Mouse (Mus musculus) limb, embryonic 14.5 days (tissue): Measurements from ENCODE around the gene Opa1. TPM values are rescaled to one million over a fixed set of nuclear protein-coding genes. Genes with fewer than 3 reads are reported as not detected.
A peak's percentile ranks its signal among the peaks of the same experiment; 100 is the strongest.

ENCODE experiments used
- ATAC-seq: fragments of 200-750 bp; cut with Nextera tagmentation; 2 replicates; pipeline ENCODE4 v1.8.0; 2017; ENCODE audit warnings: low read depth, moderate number of reproducible peaks, moderate TSS enrichment; ENCODE audit not compliant: low FRiP score
- DNase-seq: peaks from one replicate; pipeline ENCODE4 v3.0.0-alpha.2; 2015; ENCODE audit warnings: low spot score
- H3K27ac ChIP-seq: fragments of 300-500 bp; sonication (generic); replicated peaks from 2 replicates; pipeline ENCODE4 v1.5.1; 2014; ENCODE audit warnings: low read depth, mild to moderate bottlenecking, low read length, moderate library complexity, mixed read lengths
- H3K27me3 ChIP-seq: fragments of 300-500 bp; sonication (generic); 2 replicates; pipeline ENCODE4 v1.6.1; 2014; ENCODE audit warnings: low read length, mixed read lengths; ENCODE audit not compliant: control insufficient read depth, insufficient read depth
- H3K36me3 ChIP-seq: fragments of 300-500 bp; sonication (generic); 2 replicates; pipeline ENCODE4 v1.6.1; 2014; ENCODE audit warnings: mild to moderate bottlenecking, low read length, moderate library complexity, mixed read lengths; ENCODE audit not compliant: control insufficient read depth, insufficient read depth
- H3K4me1 ChIP-seq: fragments of 300-500 bp; sonication (generic); 2 replicates; pipeline ENCODE4 v1.6.1; 2014; ENCODE audit warnings: antibody characterized with exemption, low read length, mixed read lengths; ENCODE audit not compliant: control insufficient read depth, insufficient read depth
- H3K4me2 ChIP-seq: fragments of 300-500 bp; sonication (generic); replicated peaks from 2 replicates; pipeline ENCODE4 v1.6.1; 2014; ENCODE audit warnings: low read depth, mild to moderate bottlenecking, low read length, moderate library complexity; ENCODE audit not compliant: severe bottlenecking
- H3K4me3 ChIP-seq: fragments of 300-500 bp; sonication (generic); replicated peaks from 2 replicates; pipeline ENCODE4 v1.5.1; 2014; ENCODE audit warnings: low read length
- H3K9ac ChIP-seq: fragments of 300-500 bp; sonication (generic); 2 replicates; pipeline ENCODE4 v1.6.1; 2014; ENCODE audit warnings: mild to moderate bottlenecking, low read depth, low read length, moderate library complexity; ENCODE audit not compliant: severe bottlenecking
- H3K9me3 ChIP-seq: fragments of 300-500 bp; sonication (generic); 2 replicates; pipeline ENCODE4 v1.6.1; 2016; ENCODE audit warnings: low read length; ENCODE audit not compliant: control insufficient read depth
- POLR2A ChIP-seq: fragments of 200-500 bp; IDR thresholded peaks from 2 replicates; pipeline ENCODE4 v1.8.0; 2012; ENCODE audit warnings: inconsistent platforms, mild to moderate bottlenecking, moderate library complexity, borderline replicate concordance; ENCODE audit not compliant: insufficient read depth, insufficient read length; ENCODE audit errors: extremely low read depth
- whole genome bisulfite sequencing: fragments of 180-500 bp; shearing (Covaris S2); extraction: QIAGEN DNeasy Blood & Tissue Kit; methylation state at CpG from one replicate; pipeline ENCODE4 v1.1.7; 2014; 5-methylcytosine and 5-hydroxymethylcytosine counted together
- polyA plus RNA-seq, 2 experiments: library from polyadenylated mRNA; depleted of rRNA in 1 of 2; stranded (reverse) in 1 of 2; unstranded in 1 of 2; fragments of >200 nt; fragmentation: Nextera tagmentation in 1 of 2; extraction: Ambion mirVana in 1 of 2; gene quantifications; 2 replicates each; pipeline versions ENCODE4 v1.2.1 to v1.2.3; 2012 to 2014

Gene Opa1
- polyA plus RNA-seq, 2 experiments, result 24.6 to 33.0 TPM

DNA sequence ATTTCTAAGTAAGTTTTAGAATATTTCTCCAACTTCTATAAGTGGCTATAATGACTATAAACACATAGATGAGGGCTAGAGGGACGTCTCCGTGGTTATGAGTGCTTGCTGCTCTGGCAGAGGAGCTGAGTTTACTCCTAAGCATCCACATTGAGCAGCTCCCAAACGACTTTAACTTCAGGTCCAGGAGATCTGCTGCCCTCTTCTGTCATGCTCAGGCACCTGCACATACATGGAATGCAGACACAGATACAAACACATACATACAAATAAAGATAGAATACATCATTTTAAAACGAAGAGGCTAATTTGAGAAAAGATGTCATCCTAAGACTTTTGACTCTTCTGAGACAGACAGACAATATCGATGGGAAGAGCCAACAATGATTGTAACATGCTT, 3.5 kb upstream of the Opa1 start:
- ATAC-seq (no peak), DNase-seq (peak; percentile 16)
- Histone ChIP-seq H3K9ac (no peak overlapping the region), H3K27ac (no peak overlapping the region), H3K9me3 (no peaks in the 10 kb centered on the region), H3K36me3 (no peaks in the 10 kb centered on the region), H3K4me2 (no peak overlapping the region), H3K4me3 (no peak overlapping the region), H3K27me3 (no peaks in the 10 kb centered on the region), H3K4me1 (no peaks in the 10 kb centered on the region)
- no peak for TF ChIP-seq POLR2A
- 10% methylated on average over 5 of the region's 5 CpGs for WGBS

DNA sequence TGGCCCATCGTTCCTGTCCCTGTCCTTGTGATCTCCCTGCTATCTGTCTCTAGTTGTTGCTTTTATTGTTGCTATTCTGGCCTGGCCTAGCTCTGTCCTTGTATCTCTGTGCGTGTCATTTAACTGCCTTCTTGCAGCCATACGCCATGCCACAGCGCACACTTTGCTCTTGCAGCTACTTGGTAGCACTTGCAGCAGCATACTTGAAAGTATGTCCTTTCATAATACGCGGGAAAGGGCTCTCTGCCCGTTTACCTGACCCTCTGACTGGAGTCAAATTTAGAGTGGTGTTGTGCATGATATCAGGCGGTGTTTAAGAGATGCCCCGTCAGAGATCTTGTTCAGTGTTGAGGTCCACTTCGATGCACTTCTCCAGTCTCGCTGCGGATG, 648 bp downstream of the Opa1 start:
- DNase-seq (no peak), ATAC-seq (no peak)
- no peak overlapping the region for H3K27ac ChIP-seq
- no peaks in the 10 kb centered on the region for H3K27me3 ChIP-seq
- no peaks in the 10 kb centered on the region for H3K9me3 ChIP-seq
- H3K36me3 ChIP-seq, result no peaks in the 10 kb centered on the region
- no peak for TF ChIP-seq POLR2A
- H3K4me3 ChIP-seq, result peak overlapping the region; percentile 93
- H3K4me2 ChIP-seq, result peak overlapping the region; percentile 83
- 7% methylated on average over 12 of the region's 12 CpGs for WGBS
- peak overlapping the region; percentile 92 for H3K9ac ChIP-seq
- no peaks in the 10 kb centered on the region for H3K4me1 ChIP-seq

DNA sequence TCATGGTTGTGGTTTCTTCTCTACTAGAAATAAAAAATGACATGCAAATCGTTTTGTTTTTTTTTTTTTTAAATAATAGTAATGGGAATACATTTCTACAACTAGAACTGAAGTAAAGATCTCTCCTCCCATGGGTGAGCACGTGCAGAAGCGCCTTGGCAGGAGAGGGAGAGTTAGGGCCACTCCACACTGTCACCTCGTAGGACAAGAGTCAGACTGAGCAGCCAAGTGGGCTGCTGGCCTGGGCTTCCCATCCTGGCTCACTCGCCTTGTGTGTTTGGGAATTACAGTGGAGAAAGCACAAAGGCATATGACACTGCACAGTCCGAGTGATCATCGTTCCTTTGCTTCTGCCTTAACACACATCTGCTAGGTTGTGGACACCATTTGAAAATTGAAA, 13.0 kb downstream of the Opa1 start:
- no peaks in the 10 kb centered on the region for H3K4me1 ChIP-seq
- no peaks in the 10 kb centered on the region for H3K27me3 ChIP-seq
- TF ChIP-seq POLR2A, result no peak
- no peak overlapping the region for H3K4me2 ChIP-seq
- peaks cover 65% of the 10 kb centered on the region for H3K36me3 ChIP-seq
- DNase-seq (no peak), ATAC-seq (no peak)
- no peaks in the 10 kb centered on the region for H3K9me3 ChIP-seq
- H3K9ac ChIP-seq, result no peak overlapping the region
- H3K27ac ChIP-seq, result no peak overlapping the region
- 82% methylated on average over 7 of the region's 7 CpGs for WGBS
- no peak overlapping the region for H3K4me3 ChIP-seq

DNA sequence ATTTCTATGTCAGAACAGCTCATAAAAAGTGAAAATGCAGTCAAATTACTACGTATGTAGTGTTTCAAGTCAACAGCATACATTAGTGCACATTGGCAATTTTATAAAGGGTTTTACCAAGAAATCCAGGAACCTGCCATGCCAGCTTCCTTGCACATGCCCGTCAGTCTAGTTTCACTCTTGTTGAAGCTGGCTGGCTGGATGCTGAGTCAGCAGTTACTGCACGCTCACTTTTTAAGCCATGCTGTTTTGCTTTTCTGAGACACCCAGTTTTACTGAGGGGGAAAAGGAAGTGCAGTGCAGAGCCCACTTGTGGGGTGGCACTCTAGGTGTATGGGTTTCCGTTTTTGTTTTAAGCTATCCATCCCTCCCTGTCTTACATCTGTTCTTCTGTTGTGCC, 18.0 kb downstream of the Opa1 start:
- no peak overlapping the region for H3K4me2 ChIP-seq
- H3K4me3 ChIP-seq, result no peak overlapping the region
- DNase-seq (no peak), ATAC-seq (no peak)
- no peak for TF ChIP-seq POLR2A
- peaks cover 45% of the 10 kb centered on the region for H3K36me3 ChIP-seq
- no peaks in the 10 kb centered on the region for H3K27me3 ChIP-seq
- H3K27ac ChIP-seq, result no peak overlapping the region
- H3K9ac ChIP-seq, result no peak overlapping the region
- no peaks in the 10 kb centered on the region for H3K9me3 ChIP-seq
- 82% methylated on average over 4 of the region's 4 CpGs for WGBS
- no peaks in the 10 kb centered on the region for H3K4me1 ChIP-seq

DNA sequence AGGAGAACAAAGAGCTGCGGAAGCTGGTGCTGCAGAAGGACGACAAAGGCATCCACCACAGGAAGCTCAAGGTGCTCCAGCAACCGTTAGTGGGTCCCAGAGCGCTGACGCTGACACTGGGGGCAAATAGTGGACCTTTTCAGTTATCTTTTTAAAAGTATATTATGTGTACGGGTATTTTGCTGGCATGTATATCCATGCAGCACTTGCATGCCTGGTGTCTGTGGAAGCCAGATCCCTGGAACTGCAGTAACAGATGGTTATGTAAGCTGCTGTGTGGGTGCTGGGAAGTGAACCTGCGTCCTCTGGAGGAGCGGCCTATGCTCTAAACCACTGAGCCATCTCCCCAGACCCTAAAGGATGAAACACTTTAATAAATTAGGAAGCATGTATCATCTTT, 26.4 kb downstream of the Opa1 start:
- no peak overlapping the region for H3K4me3 ChIP-seq
- DNase-seq (no peak), ATAC-seq (no peak)
- H3K36me3 ChIP-seq, result peaks cover 65% of the 10 kb centered on the region
- H3K9ac ChIP-seq, result no peak overlapping the region
- WGBS, result 93% methylated on average over 8 of the region's 8 CpGs
- no peak for TF ChIP-seq POLR2A
- no peak overlapping the region for H3K27ac ChIP-seq
- H3K9me3 ChIP-seq, result no peaks in the 10 kb centered on the region
- H3K27me3 ChIP-seq, result no peaks in the 10 kb centered on the region
- no peak overlapping the region for H3K4me2 ChIP-seq
- no peaks in the 10 kb centered on the region for H3K4me1 ChIP-seq

DNA sequence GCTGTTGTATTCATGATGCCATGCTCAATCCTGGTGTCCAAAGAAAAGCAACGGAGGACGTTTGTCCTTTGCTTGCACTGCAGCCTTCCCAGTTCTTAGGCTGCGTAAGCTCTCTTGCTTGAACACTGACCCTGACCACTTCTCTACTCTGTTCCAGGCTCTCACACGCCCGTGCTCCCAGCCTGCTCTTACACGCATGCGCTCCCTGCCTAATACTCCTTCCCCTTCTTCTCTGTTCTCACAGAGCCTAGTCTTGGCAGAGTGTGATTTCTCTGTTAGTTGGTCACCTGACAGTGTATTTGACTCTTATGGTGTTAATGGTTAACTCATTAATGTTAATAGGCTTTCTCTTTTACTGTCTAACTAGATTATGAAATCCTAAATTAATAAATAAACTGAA, 28.0 kb downstream of the Opa1 start:
- ATAC-seq (no peak), DNase-seq (no peak)
- no peak overlapping the region for H3K4me2 ChIP-seq
- no peaks in the 10 kb centered on the region for H3K4me1 ChIP-seq
- H3K9me3 ChIP-seq, result no peaks in the 10 kb centered on the region
- H3K27ac ChIP-seq, result no peak overlapping the region
- H3K4me3 ChIP-seq, result no peak overlapping the region
- no peak for TF ChIP-seq POLR2A
- no peak overlapping the region for H3K9ac ChIP-seq
- H3K27me3 ChIP-seq, result no peaks in the 10 kb centered on the region
- H3K36me3 ChIP-seq, result peaks cover 75% of the 10 kb centered on the region
- 97% methylated on average over 7 of the region's 7 CpGs for WGBS
